Mouse (Mus musculus) forebrain, embryonic 11.5 days (tissue): Measurements from ENCODE around the gene Gmip. TPM values are rescaled to one million over a fixed set of nuclear protein-coding genes. Genes with fewer than 3 reads are reported as not detected.

Source experiments
- ATAC-seq: fragments of 200-750 bp; cut with Nextera tagmentation; replicated peaks from 2 replicates; pipeline ENCODE4 v1.8.0; 2017; ENCODE audit warnings: moderate TSS enrichment; ENCODE audit not compliant: low FRiP score
- DNase-seq: peaks from one replicate; pipeline ENCODE4 v3.0.0-alpha.2; 2017; ENCODE audit warnings: low spot score
- H3K27ac ChIP-seq: fragments of 300-500 bp; sonication (generic); 2 replicates; pipeline ENCODE4 v1.5.1; 2014; ENCODE audit warnings: low read depth, low read length
- H3K27me3 ChIP-seq: fragments of 300-500 bp; sonication (generic); 2 replicates; pipeline ENCODE4 v1.6.1; 2014; ENCODE audit warnings: mild to moderate bottlenecking, low read length, mixed read lengths; ENCODE audit not compliant: control insufficient read depth, insufficient read depth
- H3K36me3 ChIP-seq: fragments of 300-500 bp; sonication (generic); 2 replicates; pipeline ENCODE4 v1.6.1; 2014; ENCODE audit warnings: mild to moderate bottlenecking, low read length, moderate library complexity, mixed read lengths; ENCODE audit not compliant: control insufficient read depth, insufficient read depth
- H3K4me1 ChIP-seq: fragments of 300-500 bp; sonication (generic); replicated peaks from 2 replicates; pipeline ENCODE4 v1.6.1; 2014; ENCODE audit warnings: low read length, mixed read lengths; ENCODE audit not compliant: control insufficient read depth, insufficient read depth
- H3K4me2 ChIP-seq: fragments of 300-500 bp; sonication (generic); 2 replicates; pipeline ENCODE4 v1.6.1; 2014; ENCODE audit warnings: low read depth, mild to moderate bottlenecking, low read length, moderate library complexity, mixed read lengths; ENCODE audit not compliant: severe bottlenecking
- H3K4me3 ChIP-seq: fragments of 300-500 bp; sonication (generic); 2 replicates; pipeline ENCODE4 v1.5.1; 2014; ENCODE audit warnings: low read depth, low read length
- H3K9ac ChIP-seq: fragments of 300-500 bp; sonication (generic); 2 replicates; pipeline ENCODE4 v1.6.1; 2014; ENCODE audit warnings: low read length
- H3K9me3 ChIP-seq: fragments of 300-500 bp; sonication (generic); 2 replicates; pipeline ENCODE4 v1.6.1; 2016; ENCODE audit warnings: low read length, mixed read lengths; ENCODE audit not compliant: control insufficient read depth
- WGBS: fragments of 180-500 bp; shearing (Covaris S2); extraction: QIAGEN DNeasy Blood & Tissue Kit; methylation state at CpG from one replicate; pipeline ENCODE4 v1.1.7; 2014; 5-methylcytosine and 5-hydroxymethylcytosine counted together
- polyA plus RNA-seq: library from polyadenylated mRNA; unstranded; fragments of >200 nt; fragmentation: Nextera tagmentation; extraction: Ambion mirVana; gene quantifications from 2 replicates; pipeline ENCODE4 v1.2.1, GENCODE M21; 2014

Gmip gene
- polyA plus RNA-seq, 1 experiment from 2014 or later = 11.0 TPM

DNA sequence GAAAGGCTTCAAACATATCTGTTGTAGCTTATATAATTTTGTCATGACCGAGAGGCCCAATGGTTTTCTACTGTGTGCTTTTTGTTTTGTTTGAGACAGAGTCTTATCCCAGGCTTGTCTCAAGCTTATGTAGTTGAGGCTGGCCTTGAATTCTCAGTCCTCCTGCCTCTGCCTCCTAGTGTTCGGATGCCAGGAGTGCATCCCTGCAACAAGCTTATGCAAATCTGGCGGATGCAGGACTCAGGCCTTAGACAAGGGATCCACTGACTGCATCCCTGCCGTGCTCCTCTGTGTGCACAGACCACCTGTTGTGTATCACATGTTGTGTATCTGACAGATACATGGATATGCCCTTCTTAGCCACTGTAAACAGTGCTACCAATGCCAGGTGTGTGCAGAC, 52.3 kb downstream of the Gmip start:
- Histone ChIP-seq H3K9me3 (no peaks in the 10 kb centered on the region), H3K4me2 (no peak overlapping the region), H3K27ac (no peak overlapping the region), H3K4me1 (no peaks in the 10 kb centered on the region), H3K36me3 (no peaks in the 10 kb centered on the region; the same call in 1 of the 2 replicates), H3K9ac (no peak overlapping the region), H3K4me3 (no peak overlapping the region), H3K27me3 (no peaks in the 10 kb centered on the region)
- no peak for ATAC-seq
- no peak for DNase-seq
- WGBS = 58% methylated on average over 4 of the region's 4 CpGs

GRCm38 (mm10) chr8:69861251-69861650, 52.8 kb downstream of the Gmip start:
- no peak overlapping the region for H3K27ac ChIP-seq
- DNase-seq (no peak), ATAC-seq (no peak)
- H3K4me1 ChIP-seq = no peaks in the 10 kb centered on the region
- 77% methylated on average over 2 of the region's 2 CpGs for WGBS
- no peaks in the 10 kb centered on the region for H3K27me3 ChIP-seq
- no peaks in the 10 kb centered on the region for H3K9me3 ChIP-seq
- no peak overlapping the region for H3K4me2 ChIP-seq
- no peaks in the 10 kb centered on the region; the same call in 1 of the 2 replicates for H3K36me3 ChIP-seq
- H3K9ac ChIP-seq = no peak overlapping the region
- no peak overlapping the region for H3K4me3 ChIP-seq

DNA sequence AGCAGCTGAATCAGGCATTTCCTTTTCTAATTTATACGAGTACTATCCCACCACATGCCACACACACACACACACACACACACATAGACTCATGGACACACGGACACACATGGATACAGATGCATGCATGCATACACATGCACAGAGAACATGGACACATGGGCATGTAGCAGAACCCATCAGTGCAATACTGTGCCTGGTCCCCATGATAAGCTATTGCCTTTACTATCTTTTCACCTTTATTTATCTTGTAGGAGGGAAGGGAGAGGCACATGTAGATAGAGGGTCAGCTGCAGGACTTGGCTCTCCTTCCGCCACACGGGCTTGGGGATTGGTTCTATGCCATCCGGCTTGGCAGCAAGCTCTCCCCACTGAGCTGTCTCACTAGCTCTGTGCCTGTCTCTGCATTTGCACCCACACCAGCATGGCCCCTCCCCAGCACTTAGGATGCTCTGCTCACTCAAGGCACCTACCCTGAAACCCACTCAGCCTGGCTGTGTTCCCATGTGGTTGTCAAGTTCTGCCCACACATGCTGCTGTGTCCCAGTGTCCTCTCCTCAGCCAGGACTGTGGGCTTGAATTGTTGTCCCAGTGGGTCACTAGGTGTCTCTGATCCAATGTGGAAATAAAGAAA, 55.0 kb downstream of the Gmip start:
- DNase-seq (no peak), ATAC-seq (no peak)
- no peaks in the 10 kb centered on the region for H3K9me3 ChIP-seq
- no peak overlapping the region for H3K27ac ChIP-seq
- H3K9ac ChIP-seq = no peak overlapping the region
- H3K27me3 ChIP-seq = no peaks in the 10 kb centered on the region
- H3K4me2 ChIP-seq = no peak overlapping the region
- no peaks in the 10 kb centered on the region; the same call in 1 of the 2 replicates for H3K36me3 ChIP-seq
- WGBS = 87% methylated on average over 5 of the region's 5 CpGs
- H3K4me1 ChIP-seq = no peaks in the 10 kb centered on the region
- H3K4me3 ChIP-seq = no peak overlapping the region

GRCm38 (mm10) chr8:69864180-69864579, 55.7 kb downstream of the Gmip start:
- H3K4me2 ChIP-seq = no peak overlapping the region
- H3K36me3 ChIP-seq = no peaks in the 10 kb centered on the region; the same call in 1 of the 2 replicates
- no peaks in the 10 kb centered on the region for H3K4me1 ChIP-seq
- ATAC-seq (no peak), DNase-seq (no peak)
- H3K9ac ChIP-seq = no peak overlapping the region
- no peaks in the 10 kb centered on the region for H3K27me3 ChIP-seq
- WGBS = 85% methylated on average over 5 of the region's 5 CpGs
- H3K4me3 ChIP-seq = no peak overlapping the region
- no peak overlapping the region for H3K27ac ChIP-seq
- H3K9me3 ChIP-seq = no peaks in the 10 kb centered on the region

GRCm38 (mm10) chr8:69867696-69868326, 59.3 kb downstream of the Gmip start:
- ATAC-seq (no peak), DNase-seq (no peak)
- H3K36me3 ChIP-seq = no peaks in the 10 kb centered on the region; the same call in 1 of the 2 replicates
- 85% methylated on average over 5 of the region's 5 CpGs for WGBS
- no peaks in the 10 kb centered on the region for H3K4me1 ChIP-seq
- H3K4me3 ChIP-seq = no peak overlapping the region
- H3K9me3 ChIP-seq = no peaks in the 10 kb centered on the region
- H3K27me3 ChIP-seq = no peaks in the 10 kb centered on the region
- no peak overlapping the region for H3K9ac ChIP-seq
- no peak overlapping the region for H3K4me2 ChIP-seq
- no peak overlapping the region for H3K27ac ChIP-seq

DNA sequence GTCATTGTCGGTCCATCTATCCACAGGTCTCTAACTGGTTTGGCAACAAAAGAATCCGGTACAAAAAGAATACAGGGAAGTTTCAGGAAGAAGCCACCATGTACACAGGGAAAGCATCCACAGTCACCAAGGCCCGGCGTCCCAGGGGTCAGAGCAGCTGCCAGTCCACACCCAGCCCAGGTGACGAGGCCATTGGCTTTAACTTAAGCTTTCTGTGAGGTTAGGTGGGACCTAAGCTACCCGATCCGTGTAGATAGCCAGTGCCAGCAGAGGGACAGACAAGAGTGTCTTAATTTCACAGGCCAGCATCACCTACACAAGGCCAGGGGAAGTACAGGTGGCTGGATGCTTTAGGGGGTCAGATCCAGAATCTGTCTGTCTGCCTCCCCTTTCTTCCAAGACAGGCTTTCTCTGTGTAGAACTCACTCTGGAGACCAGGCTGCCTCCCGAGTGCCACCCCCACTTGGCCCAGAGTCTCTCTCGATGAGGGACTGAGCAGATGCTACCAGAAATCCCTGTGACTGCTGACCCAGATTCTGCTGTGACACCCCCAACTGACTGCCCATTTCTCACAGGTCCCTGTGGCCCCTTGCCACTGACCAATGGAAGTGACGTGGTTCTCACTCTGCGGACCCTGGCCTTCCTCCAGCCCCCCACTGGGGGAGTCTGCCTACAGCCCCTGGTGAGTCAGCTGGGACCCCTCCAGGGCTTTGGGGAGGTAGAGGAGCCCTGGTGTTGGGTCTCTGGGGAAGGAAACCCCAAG, 61.7 kb downstream of the Gmip start:
- no peak overlapping the region for H3K4me2 ChIP-seq
- 88% methylated on average over 11 of the region's 11 CpGs for WGBS
- no peak for DNase-seq

DNA sequence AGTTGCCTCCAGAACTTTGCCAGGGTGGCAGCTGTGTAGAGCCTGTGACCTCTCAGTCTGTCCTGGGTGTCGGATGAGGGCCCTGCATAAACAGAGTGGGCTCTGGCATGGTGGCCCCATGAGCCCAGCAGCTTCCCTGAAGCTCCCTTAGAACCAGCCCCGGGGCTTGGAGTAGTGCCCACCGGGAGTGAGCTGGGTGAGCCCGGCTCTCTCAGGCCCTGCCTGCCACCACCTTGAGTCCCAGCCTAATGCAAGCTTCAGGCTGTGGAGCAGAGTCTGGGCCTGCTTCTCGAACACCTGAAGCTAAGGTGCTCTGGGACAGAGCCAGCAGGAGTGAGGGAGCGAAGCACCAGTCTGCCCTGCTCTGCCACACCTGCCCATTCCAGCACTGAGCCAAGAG, 62.4 kb downstream of the Gmip start:
- Histone ChIP-seq H3K4me2 (no peak overlapping the region), H3K4me3 (no peak overlapping the region), H3K4me1 (no peaks in the 10 kb centered on the region), H3K36me3 (no peaks in the 10 kb centered on the region), H3K9me3 (no peaks in the 10 kb centered on the region), H3K27me3 (no peaks in the 10 kb centered on the region), H3K9ac (no peak overlapping the region), H3K27ac (no peak overlapping the region)
- 92% methylated on average over 6 of the region's 6 CpGs for WGBS
- DNase-seq (no peak), ATAC-seq (no peak)

More for the DNA sequence above, 61.7 kb downstream of the Gmip start:
- H3K36me3 ChIP-seq = no peaks in the 10 kb centered on the region; the same call in 1 of the 2 replicates
- H3K27ac ChIP-seq = no peak overlapping the region
- H3K9ac ChIP-seq = no peak overlapping the region
- ATAC-seq = no peak
- H3K4me1 ChIP-seq = no peaks in the 10 kb centered on the region
- no peak overlapping the region for H3K4me3 ChIP-seq
- no peaks in the 10 kb centered on the region for H3K27me3 ChIP-seq
- no peaks in the 10 kb centered on the region for H3K9me3 ChIP-seq
